Mouse (Mus musculus) liver, embryonic 12.5 days (tissue): ENCODE measurements around the gene 0610010K14Rik. TPM values are rescaled to one million over a fixed set of nuclear protein-coding genes. Genes with fewer than 3 reads are reported as not detected.

Experiments used
- ATAC-seq: fragments of 200-750 bp; cut with Nextera tagmentation; 2 replicates; pipeline ENCODE4 v1.8.0; 2017; ENCODE audit warnings: moderate number of reproducible peaks, mild to moderate bottlenecking, moderate library complexity
- H3K27ac ChIP-seq: fragments of 300-500 bp; sonication (generic); 2 replicates; pipeline ENCODE4 v1.5.1; 2016; ENCODE audit warnings: mild to moderate bottlenecking
- H3K27me3 ChIP-seq: fragments of 300-500 bp; sonication (generic); replicated peaks from 2 replicates; pipeline ENCODE4 v1.6.1; 2016; ENCODE audit warnings: mild to moderate bottlenecking, moderate library complexity
- H3K36me3 ChIP-seq: fragments of 300-500 bp; sonication (generic); 2 replicates; pipeline ENCODE4 v1.6.1; 2016; ENCODE audit warnings: mild to moderate bottlenecking, moderate library complexity
- H3K4me1 ChIP-seq: fragments of 300-500 bp; sonication (generic); 2 replicates; pipeline ENCODE4 v1.6.1; 2016
- H3K4me2 ChIP-seq: fragments of 300-500 bp; sonication (generic); 2 replicates; pipeline ENCODE4 v1.6.1; 2016; ENCODE audit warnings: mild to moderate bottlenecking, moderate library complexity
- H3K4me3 ChIP-seq: fragments of 300-500 bp; sonication (generic); 2 replicates; pipeline ENCODE4 v1.5.1; 2016; ENCODE audit warnings: mild to moderate bottlenecking, moderate library complexity
- H3K9ac ChIP-seq: fragments of 300-500 bp; sonication (generic); 2 replicates; pipeline ENCODE4 v1.6.1; 2016; ENCODE audit warnings: mild to moderate bottlenecking, moderate library complexity
- H3K9me3 ChIP-seq: fragments of 300-500 bp; sonication (generic); replicated peaks from 2 replicates; pipeline ENCODE4 v1.6.1; 2016; ENCODE audit warnings: mild to moderate bottlenecking, moderate library complexity
- WGBS: fragments of 180-500 bp; shearing (Covaris S2); methylation state at CpG from one replicate; pipeline ENCODE4 v1.1.7; 2016; ENCODE audit not compliant: insufficient replicate concordance; 5-methylcytosine and 5-hydroxymethylcytosine counted together
- polyA plus RNA-seq: library from polyadenylated mRNA; unstranded; fragments of >200 nt; fragmentation: Nextera tagmentation; extraction: Ambion mirVana; gene quantifications from 2 replicates; pipeline ENCODE4 v1.2.1, GENCODE M21; 2016

Gene 0610010K14Rik
- polyA plus RNA-seq, 1 experiment from 2014 or later, result 104 TPM

DNA sequence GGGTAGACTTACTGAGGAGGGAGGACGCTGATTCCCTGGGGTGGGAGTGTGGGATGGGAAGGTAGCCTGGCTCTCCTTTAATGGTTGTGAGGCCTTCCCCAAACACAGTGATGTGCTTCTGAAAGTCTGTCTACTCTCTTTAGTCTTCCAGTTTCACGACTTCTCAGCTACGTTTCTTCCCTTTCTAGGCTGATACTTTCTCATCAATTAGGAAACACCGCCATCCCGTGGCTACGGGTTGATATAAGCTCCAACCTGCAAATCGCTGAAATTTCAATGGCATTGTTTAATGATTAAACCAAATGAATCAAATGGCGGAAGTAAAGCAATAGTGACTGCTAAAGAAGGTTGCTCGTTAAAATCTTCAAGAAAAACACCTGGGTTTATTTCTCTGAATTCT, 24.8 kb downstream of the 0610010K14Rik start:
- Histone ChIP-seq H3K27ac (no peak overlapping the region), H3K9ac (no peak overlapping the region), H3K4me3 (no peak overlapping the region), H3K27me3 (peaks cover 74% of the 10 kb centered on the region), H3K9me3 (no peaks in the 10 kb centered on the region), H3K4me1 (peaks cover 28% of the 10 kb centered on the region), H3K4me2 (no peak overlapping the region), H3K36me3 (peaks cover 14% of the 10 kb centered on the region)
- ATAC-seq, result no peak
- 9% methylated on average over 9 of the region's 9 CpGs for WGBS

- no peak within 1 kb of the TSS for H3K9ac ChIP-seq
- no peak for ATAC-seq
- H3K9me3 ChIP-seq, result no peaks in the 10 kb centered on the region
- peak within 1 kb of the TSS; percentile 60; the same call in 1 of the 2 replicates for H3K4me2 ChIP-seq
- peaks cover 73% of the 10 kb centered on the region for H3K27me3 ChIP-seq
- no peak within 1 kb of the TSS for H3K4me3 ChIP-seq
- H3K27ac ChIP-seq, result no peak within 1 kb of the TSS
- H3K4me1 ChIP-seq, result peaks cover 27% of the 10 kb centered on the region
- WGBS, result 56% methylated on average over 6 of the region's 6 CpGs
- H3K36me3 ChIP-seq, result peaks cover 9% of the 10 kb centered on the region
Measured at GRCm38 (mm10) chr11:70212423-70212822, 25.3 kb downstream of the 0610010K14Rik start, which contains the start of gene Slc16a11. Slc16a11 (plus strand) TSS chr11:70212752.

- whole genome bisulfite sequencing, result 72% methylated on average over 6 of the region's 6 CpGs
- ATAC-seq, result no peak
Measured at GRCm38 (mm10) chr11:70211972-70212371, 25.7 kb downstream of the 0610010K14Rik start.

GRCm38 (mm10) chr11:70210681-70211080, 27.0 kb downstream of the 0610010K14Rik start:
- no peak for ATAC-seq
- Histone ChIP-seq H3K4me1 (peaks cover 27% of the 10 kb centered on the region), H3K36me3 (no peaks in the 10 kb centered on the region), H3K27ac (no peak overlapping the region), H3K27me3 (peaks cover 60% of the 10 kb centered on the region), H3K9me3 (no peaks in the 10 kb centered on the region), H3K4me3 (no peak overlapping the region), H3K4me2 (no peak overlapping the region), H3K9ac (no peak overlapping the region)
- WGBS, result 80% methylated on average over 2 of the region's 2 CpGs

More at GRCm38 (mm10) chr11:70211972-70212371, 25.7 kb downstream of the 0610010K14Rik start:
- H3K36me3 ChIP-seq, result peaks cover 5% of the 10 kb centered on the region
- no peak overlapping the region for H3K9ac ChIP-seq
- H3K4me2 ChIP-seq, result no peak overlapping the region
- peaks cover 69% of the 10 kb centered on the region for H3K27me3 ChIP-seq
- no peak overlapping the region for H3K27ac ChIP-seq
- no peaks in the 10 kb centered on the region for H3K9me3 ChIP-seq
- no peak overlapping the region for H3K4me3 ChIP-seq
- H3K4me1 ChIP-seq, result peaks cover 27% of the 10 kb centered on the region

GRCm38 (mm10) chr11:70208778-70209388, 28.8 kb downstream of the 0610010K14Rik start:
- 64% methylated on average over 5 of the region's 5 CpGs for WGBS
- peaks cover 47% of the 10 kb centered on the region for H3K27me3 ChIP-seq
- H3K4me2 ChIP-seq, result no peak overlapping the region
- no peaks in the 10 kb centered on the region for H3K9me3 ChIP-seq
- H3K36me3 ChIP-seq, result no peaks in the 10 kb centered on the region
- H3K9ac ChIP-seq, result no peak overlapping the region
- no peak for ATAC-seq
- no peak overlapping the region for H3K4me3 ChIP-seq
- H3K27ac ChIP-seq, result no peak overlapping the region
- H3K4me1 ChIP-seq, result peaks cover 9% of the 10 kb centered on the region

- Histone ChIP-seq H3K27me3 (peaks cover 31% of the 10 kb centered on the region), H3K4me1 (0 out of 2 replicates have a peak, but pooled peaks cover 3% of the 10 kb centered on the region), H3K27ac (no peak overlapping the region), H3K36me3 (no peaks in the 10 kb centered on the region), H3K9me3 (no peaks in the 10 kb centered on the region), H3K9ac (no peak overlapping the region), H3K4me3 (no peak overlapping the region), H3K4me2 (no peak overlapping the region)
- WGBS, result 59% methylated on average over 7 of the region's 7 CpGs
- no peak for ATAC-seq
Measured at GRCm38 (mm10) chr11:70207283-70207682, 30.4 kb downstream of the 0610010K14Rik start.

- H3K4me1 ChIP-seq, result 0 out of 2 replicates have a peak, but pooled peaks cover 5% of the 10 kb centered on the region
- no peaks in the 10 kb centered on the region for H3K36me3 ChIP-seq
- H3K27ac ChIP-seq, result no peak overlapping the region
- H3K4me3 ChIP-seq, result no peak overlapping the region
- ATAC-seq, result no peak
- H3K4me2 ChIP-seq, result no peak overlapping the region
- peaks cover 26% of the 10 kb centered on the region; the same call in 1 of the 2 replicates for H3K27me3 ChIP-seq
- 49% methylated on average over 2 of the region's 2 CpGs for WGBS
- H3K9me3 ChIP-seq, result no peaks in the 10 kb centered on the region
- no peak overlapping the region for H3K9ac ChIP-seq
Measured at GRCm38 (mm10) chr11:70206801-70207200, 30.9 kb downstream of the 0610010K14Rik start.

GRCm38 (mm10) chr11:70201691-70202090, 36.0 kb downstream of the 0610010K14Rik start:
- Histone ChIP-seq H3K9ac (no peak overlapping the region), H3K27me3 (peaks cover 10% of the 10 kb centered on the region; the same call in 1 of the 2 replicates), H3K27ac (no peak overlapping the region), H3K4me3 (no peak overlapping the region), H3K4me2 (no peak overlapping the region), H3K36me3 (no peaks in the 10 kb centered on the region), H3K9me3 (no peaks in the 10 kb centered on the region), H3K4me1 (peaks cover 2% of the 10 kb centered on the region; the same call in 1 of the 2 replicates)
- no peak for ATAC-seq
- WGBS, result 35% methylated on average over 5 of the region's 5 CpGs

- Histone ChIP-seq H3K9ac (0 out of 2 replicates have a peak overlapping the region, but pooled peaks have one; percentile 3), H3K27me3 (0 out of 2 replicates have a peak, but pooled peaks cover 7% of the 10 kb centered on the region), H3K27ac (no peak overlapping the region), H3K9me3 (no peaks in the 10 kb centered on the region), H3K4me1 (peaks cover 2% of the 10 kb centered on the region; the same call in 1 of the 2 replicates), H3K4me3 (no peak overlapping the region), H3K36me3 (no peaks in the 10 kb centered on the region), H3K4me2 (no peak overlapping the region)
- WGBS, result 67% methylated on average over 5 of the region's 5 CpGs
- no peak for ATAC-seq
Measured at GRCm38 (mm10) chr11:70200036-70200608, 37.6 kb downstream of the 0610010K14Rik start.

GRCm38 (mm10) chr11:70199107-70199506, 38.6 kb downstream of the 0610010K14Rik start:
- H3K27ac ChIP-seq, result no peak overlapping the region
- no peak for ATAC-seq
- H3K36me3 ChIP-seq, result no peaks in the 10 kb centered on the region
- H3K9me3 ChIP-seq, result no peaks in the 10 kb centered on the region
- 0 out of 2 replicates have a peak, but pooled peaks cover 3% of the 10 kb centered on the region for H3K27me3 ChIP-seq
- no peak overlapping the region for H3K9ac ChIP-seq
- peaks cover 2% of the 10 kb centered on the region; the same call in 1 of the 2 replicates for H3K4me1 ChIP-seq
- 68% methylated on average over 8 of the region's 8 CpGs for WGBS
- H3K4me2 ChIP-seq, result no peak overlapping the region
- no peak overlapping the region for H3K4me3 ChIP-seq

DNA sequence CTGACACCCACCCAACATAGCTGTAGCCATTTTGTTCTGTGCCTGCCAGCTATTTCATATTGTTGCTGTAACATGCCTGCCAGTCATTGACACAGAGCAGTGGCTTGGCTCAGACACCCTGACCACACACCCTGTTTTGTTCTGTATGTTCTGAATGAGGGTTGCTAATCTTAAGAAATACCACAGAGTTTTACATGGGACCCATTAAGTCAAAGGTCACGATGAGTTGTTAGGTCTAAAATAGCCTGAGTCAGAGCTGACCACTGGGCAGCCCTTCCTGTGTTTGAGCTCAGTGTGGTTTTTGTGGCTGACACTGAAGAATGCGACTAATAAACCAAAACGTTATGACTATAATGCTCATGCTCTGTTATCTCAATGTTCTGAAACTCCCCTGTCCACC, 39.4 kb downstream of the 0610010K14Rik start:
- no peak for ATAC-seq
- Histone ChIP-seq H3K36me3 (no peaks in the 10 kb centered on the region), H3K4me1 (peaks cover 2% of the 10 kb centered on the region; the same call in 1 of the 2 replicates), H3K27ac (no peak overlapping the region), H3K27me3 (0 out of 2 replicates have a peak, but pooled peaks cover 3% of the 10 kb centered on the region), H3K4me3 (no peak overlapping the region), H3K9ac (no peak overlapping the region), H3K9me3 (no peaks in the 10 kb centered on the region), H3K4me2 (no peak overlapping the region)
- WGBS, result 24% methylated on average over 3 of the region's 3 CpGs
